9 mouse cellular contexts compared by ENCODE assay signal in genomic region chr14:8242388-8242920, GRCm38 (mm10). TPM values are rescaled to one million over a fixed set of nuclear protein-coding genes. Genes with fewer than 3 reads are reported as not detected.
A peak's percentile ranks its signal among the peaks of the same experiment; 100 is the strongest.
DNase-seq lines count a peak whose midpoint lies in the region; ATAC-seq lines count a peak whose summit lies in the region.
"Had no signal": no experiment of that assay in that cellular context is flagged by ENCODE, and none has a peak within 500 bp of the region (broad histone marks: within the 10 kb centered on the region; RNA-seq: fewer than 3 reads in every experiment).

No protein-coding gene starts in this region.

- no peaks in the 10 kb centered on the region for H3K9me3 ChIP-seq in midbrain, embryonic 10.5 days (replicated peaks)
- H3K9me3 ChIP-seq: embryonic facial prominence, embryonic 15.5 days had no signal

- no peaks in the 10 kb centered on the region for H3K27me3 ChIP-seq in midbrain, embryonic 10.5 days (ENCODE audit: low read depth, poor library complexity, severe bottlenecking)
- H3K27me3 ChIP-seq: embryonic facial prominence, embryonic 15.5 days had no signal

- peak; percentile 36 for DNase-seq in 3T3-L1 (ENCODE audit: low read depth, low spot score)
- peak; percentile 29 for DNase-seq in MN1 (ENCODE audit: low spot score)
- peak; percentile 24 for DNase-seq in embryo, embryonic 9.5 days (ENCODE audit: extremely low spot score)
- peak; percentile 45 for DNase-seq in heart, postnatal 4 days
- peak; percentile 51 for DNase-seq in layer of hippocampus, adult 9-11 months
- DNase-seq in midbrain, embryonic 10.5 days (ENCODE audit: low spot score) = no peak
- no peak for DNase-seq in thymus, postnatal 10 days (ENCODE audit: low spot score in 2 of 2)

- no peaks in the 10 kb centered on the region for H3K36me3 ChIP-seq in midbrain, embryonic 10.5 days
- H3K36me3 ChIP-seq: embryonic facial prominence, embryonic 15.5 days had no signal

- 57% methylated on average over 5 of the region's 5 CpGs for WGBS in midbrain, embryonic 10.5 days

- peaks cover 16% of the 10 kb centered on the region for H3K4me1 ChIP-seq in midbrain, embryonic 10.5 days
- H3K4me1 ChIP-seq: embryonic facial prominence, embryonic 15.5 days had no signal

- H3K4me3 ChIP-seq in midbrain, embryonic 10.5 days = no peak overlapping the region
- H3K4me3 ChIP-seq: embryonic facial prominence, embryonic 15.5 days had no signal

- no peak for ATAC-seq in erythroid progenitor cell, adult 5-6 weeks (replicated peaks; ENCODE audit: low FRiP score, poor library complexity, severe bottlenecking)

- peak overlapping the region; percentile 46 for H3K27ac ChIP-seq in midbrain, embryonic 10.5 days (replicated peaks)
- H3K27ac ChIP-seq: embryonic facial prominence, embryonic 15.5 days had no signal

RNA-seq across cellular contexts. Expression of gene Acox2, which starts 16.7 kb away (rescaled TPM):
- total RNA-seq in heart, postnatal 4 days (2021) = not detected
- polyA plus RNA-seq in midbrain, embryonic 10.5 days (2016; fragmentation: Nextera tagmentation; extraction: Ambion mirVana) = 0.05 TPM in 1 of 2 replicates, not detected in the other
- total RNA-seq in erythroid progenitor cell, adult 5-6 weeks (2015; ENCODE audit: low replicate concordance) = not detected in 2 replicates
- not detected in 2 replicates for total RNA-seq in erythroid progenitor cell, adult 5-6 weeks (2017; ENCODE audit: low replicate concordance)

RNA-seq across cellular contexts. Expression of gene Kctd6, which starts 28.5 kb away (rescaled TPM):
- total RNA-seq in heart, postnatal 4 days (2021) = 10 to 100 TPM; 13.2 to 14.1 TPM
- 2.4 and 2.6 TPM in 2 replicates for polyA plus RNA-seq in midbrain, embryonic 10.5 days (2016; fragmentation: Nextera tagmentation; extraction: Ambion mirVana)
- 2.5 and 8.8 TPM in 2 replicates for total RNA-seq in erythroid progenitor cell, adult 5-6 weeks (2015; ENCODE audit: low replicate concordance)
- 4.7 and 5.8 TPM in 2 replicates for total RNA-seq in erythroid progenitor cell, adult 5-6 weeks (2017; ENCODE audit: low replicate concordance)

Comparison
In these comparisons a context has a peak if more than half of its experiments do, and no peak if none do; other contexts are left out.
1. DNase-seq: peak in 3T3-L1 (single experiment), MN1 (single experiment), embryo, embryonic 9.5 days (single experiment), heart, postnatal 4 days (single experiment) and layer of hippocampus, adult 9-11 months (single experiment); none in midbrain, embryonic 10.5 days (single experiment) and thymus, postnatal 10 days (0 of 2).